Mouse (Mus musculus) liver, adult 2 months (tissue): Measurements from ENCODE around the gene Csnk2b.

Experiments used
- CTCF ChIP-seq: fragments of 200-500 bp; IDR thresholded peaks from 2 replicates; pipeline ENCODE4 v1.5.1; 2011; ENCODE audit warnings: low read depth, low read length, control low read depth
- POLR2A ChIP-seq: fragments of 200-500 bp; IDR thresholded peaks from 2 replicates; pipeline ENCODE4 v1.6.1; 2011; ENCODE audit warnings: low read length, control low read depth; ENCODE audit not compliant: insufficient read depth; ENCODE audit errors: extremely low read depth

DNA sequence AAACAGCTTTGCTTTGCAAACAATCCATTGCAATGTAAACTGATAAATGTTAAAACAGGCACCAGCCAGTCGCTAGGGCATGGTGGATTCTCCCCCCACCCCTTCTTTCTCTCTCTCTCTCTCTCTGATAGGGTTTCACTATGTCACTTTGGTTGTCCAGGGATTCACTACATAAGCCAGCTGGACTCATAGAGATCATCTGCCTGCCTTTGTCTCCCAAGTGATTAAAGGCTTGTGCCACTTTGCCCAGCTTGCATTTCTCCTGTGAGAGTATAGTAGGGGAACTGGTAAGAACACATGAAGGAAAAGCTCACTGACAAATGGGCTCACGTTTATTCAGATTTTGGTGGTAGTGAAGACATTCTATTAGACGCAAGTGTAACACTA is 10.3 kb upstream of the Csnk2b start:
- no peak for TF ChIP-seq CTCF
- no peak for TF ChIP-seq POLR2A
